Mouse (Mus musculus) cerebellum, adult 2 months (tissue): ENCODE data around the gene Srrm3. TPM values are rescaled to one million over a fixed set of nuclear protein-coding genes. Genes with fewer than 3 reads are reported as not detected.
A peak's percentile ranks its signal among the peaks of the same experiment; 100 is the strongest.

Experiments used
- DNase-seq, 2 experiments: peaks; one replicate each; pipeline ENCODE4 v3.0.0; 2021
- H3K27ac ChIP-seq: fragments of 200-500 bp; 2 replicates; pipeline ENCODE4 v1.5.1; 2012; ENCODE audit warnings: low read length, control low read depth, inconsistent platforms; ENCODE audit not compliant: insufficient read depth
- H3K27me3 ChIP-seq: fragments of 200-500 bp; 2 replicates; pipeline ENCODE4 v1.6.1; 2012; ENCODE audit warnings: inconsistent platforms, mild to moderate bottlenecking, low read length, moderate library complexity; ENCODE audit not compliant: control insufficient read depth, insufficient read depth
- H3K4me1 ChIP-seq: fragments of 200-500 bp; 2 replicates; pipeline ENCODE4 v1.6.1; 2011; ENCODE audit warnings: low read length; ENCODE audit not compliant: control insufficient read depth, insufficient read depth
- H3K4me3 ChIP-seq: fragments of 200-500 bp; replicated peaks from 2 replicates; pipeline ENCODE3; 2011; ENCODE audit warnings: mild to moderate bottlenecking, low read depth, low read length, control low read depth; ENCODE audit not compliant: insufficient read depth
- CTCF ChIP-seq: fragments of 200-500 bp; IDR thresholded peaks from 2 replicates; pipeline ENCODE4 v1.5.1; 2011; ENCODE audit warnings: low read depth, mild to moderate bottlenecking, control low read depth, low read length, moderate library complexity, borderline replicate concordance; ENCODE audit not compliant: insufficient read depth
- POLR2A ChIP-seq: fragments of 200-500 bp; IDR thresholded peaks from 2 replicates; pipeline ENCODE4 v1.6.1; 2011; ENCODE audit warnings: low read length, control low read depth, borderline replicate concordance; ENCODE audit not compliant: insufficient read depth
- WGBS: fragments of 180-500 bp; shearing (Covaris S2); methylation state at CpG from one replicate; pipeline ENCODE4 v1.1.7; 2018; 5-methylcytosine and 5-hydroxymethylcytosine counted together
- polyA plus RNA-seq: library from polyadenylated mRNA; depleted of rRNA; stranded (reverse); fragments of >200 nt; gene quantifications from 2 replicates; pipeline ENCODE4 v1.2.3, GENCODE M21; 2012

Gene Srrm3
- polyA plus RNA-seq, 1 experiment: 123 TPM

DNA sequence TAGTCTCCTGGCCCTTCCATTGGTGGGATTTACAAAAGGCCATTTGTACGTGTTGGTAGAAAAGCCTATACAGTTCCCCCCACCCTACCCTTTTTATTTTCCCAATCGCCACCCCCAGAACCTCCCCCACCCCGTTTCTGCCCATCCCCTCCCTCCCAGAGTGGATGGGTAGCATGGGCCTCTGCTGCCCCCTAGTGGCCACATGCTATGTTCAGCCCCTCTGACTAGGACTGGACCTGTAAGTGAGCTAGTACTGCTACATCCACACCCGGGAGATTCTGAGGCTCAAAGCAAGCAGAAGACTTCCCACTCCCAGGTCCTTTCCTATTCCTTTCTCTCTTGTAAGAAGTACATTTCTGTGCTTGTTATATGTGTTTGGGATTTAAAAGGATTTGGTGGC lies 48.5 kb downstream of the Srrm3 start:
- Histone ChIP-seq H3K4me3 (no peak overlapping the region), H3K27me3 (no peaks in the 10 kb centered on the region), H3K4me1 (peaks cover 9% of the 10 kb centered on the region; the same call in 1 of the 2 replicates), H3K27ac (no peak overlapping the region)
- WGBS: 8% methylated on average over 4 of the region's 4 CpGs
- no peak for TF ChIP-seq POLR2A
- peak; percentile 85 for TF ChIP-seq CTCF
- peak; percentile 75 to 85 for DNase-seq

DNA sequence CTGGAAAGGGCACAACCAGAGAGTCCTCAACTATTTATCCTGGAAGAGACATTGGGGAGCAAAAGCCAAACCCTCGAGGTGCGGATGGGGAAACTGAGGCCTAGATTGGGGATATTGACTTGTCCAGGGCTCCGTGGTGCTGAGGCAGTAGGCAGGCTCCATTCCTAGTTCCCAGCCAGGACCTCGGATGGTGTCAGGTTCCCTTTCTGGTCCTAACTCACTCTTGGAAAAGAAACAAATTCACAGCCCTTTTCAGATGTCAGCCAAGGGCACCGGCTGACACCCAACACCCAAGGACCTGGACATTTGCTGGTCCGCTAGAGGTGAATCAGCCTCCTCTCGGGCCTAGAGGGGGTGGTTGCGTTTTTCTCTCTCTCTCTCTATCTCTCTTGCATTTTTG lies 60.0 kb downstream of the Srrm3 start:
- 58% methylated on average over 8 of the region's 8 CpGs for WGBS
- no peak overlapping the region for H3K4me3 ChIP-seq
- no peak for DNase-seq
- TF ChIP-seq POLR2A (no peak), CTCF (no peak)
- H3K4me1 ChIP-seq: peaks cover 3% of the 10 kb centered on the region; the same call in 1 of the 2 replicates
- H3K27ac ChIP-seq: no peak overlapping the region
- no peaks in the 10 kb centered on the region for H3K27me3 ChIP-seq

DNA sequence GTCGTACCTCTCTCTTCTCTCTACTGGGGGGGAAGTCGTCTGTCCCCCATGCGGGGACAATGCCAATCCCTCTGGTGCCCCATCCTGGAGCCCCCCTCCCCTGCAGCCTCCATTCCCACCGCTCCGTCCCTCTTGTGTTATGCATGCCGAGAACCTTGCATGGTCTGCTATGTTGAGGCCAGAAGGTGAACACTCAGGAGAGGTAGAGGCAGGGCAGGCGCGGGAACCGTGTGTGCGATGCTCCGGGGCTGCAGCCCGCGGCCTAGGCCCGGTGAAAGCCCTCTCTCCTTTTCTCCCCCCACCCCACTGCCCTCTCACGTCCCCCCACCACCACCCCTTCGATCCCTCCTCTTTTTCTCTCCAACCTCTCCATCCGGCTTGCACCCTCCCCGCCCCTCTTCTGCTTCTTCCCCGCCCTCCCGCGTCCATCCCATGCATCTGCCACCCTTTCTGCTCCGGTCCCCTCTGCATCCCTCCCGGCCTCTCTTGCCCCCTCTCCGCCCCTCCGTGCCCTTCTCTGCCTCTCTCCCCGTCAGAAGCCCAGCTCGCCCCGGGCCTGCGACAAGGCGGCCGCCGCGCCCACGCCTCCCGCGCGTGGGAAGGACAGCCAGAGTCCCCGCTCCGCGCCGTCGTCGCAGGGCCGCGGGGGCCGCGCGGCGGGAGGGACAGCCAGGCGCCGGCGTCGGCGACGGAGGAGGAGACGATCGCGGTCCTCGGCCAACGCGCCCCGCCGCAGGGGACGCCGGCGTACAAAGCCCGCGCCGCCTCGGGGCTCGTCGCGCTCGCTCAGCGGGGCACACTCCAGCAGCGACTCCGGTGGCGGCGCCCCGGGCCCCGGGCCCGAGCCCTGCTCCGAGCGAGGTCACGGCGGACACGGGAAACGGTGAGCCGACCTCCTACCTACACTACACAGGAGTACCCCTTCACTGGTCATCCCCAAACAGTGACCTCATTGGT lies 61.2 kb downstream of the Srrm3 start:
- Histone ChIP-seq H3K27ac (no peak overlapping the region), H3K27me3 (no peaks in the 10 kb centered on the region), H3K4me1 (peaks cover 3% of the 10 kb centered on the region; the same call in 1 of the 2 replicates), H3K4me3 (peak overlapping the region; percentile 11)
- WGBS: 17% methylated on average over 89 of the region's 89 CpGs
- DNase-seq: peak in 1 of 2 experiments; percentile 42
- TF ChIP-seq POLR2A: no peak
- no peak for TF ChIP-seq CTCF

DNA sequence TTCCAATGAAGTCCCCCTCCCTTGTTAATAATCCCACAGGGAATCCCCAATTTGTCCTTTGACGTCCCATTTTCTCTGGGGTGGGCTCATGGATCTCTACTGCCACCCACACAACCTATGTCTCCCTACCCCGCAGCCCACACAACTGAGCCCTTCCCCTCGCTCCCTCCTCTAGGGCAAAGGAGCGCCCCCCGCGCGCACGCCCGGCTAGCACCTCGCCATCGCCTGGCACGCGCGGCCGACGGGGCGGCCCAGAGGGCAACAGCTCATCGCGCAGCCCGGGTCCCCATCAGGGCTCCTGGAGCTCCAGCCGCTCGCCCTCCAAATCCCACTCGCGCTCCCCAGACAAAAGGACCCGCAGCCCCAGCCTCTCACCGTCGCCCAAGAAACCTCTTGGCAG lies 62.0 kb downstream of the Srrm3 start:
- TF ChIP-seq CTCF (no peak), POLR2A (no peak)
- DNase-seq: peak in 1 of 2 experiments; percentile 32
- 58% methylated on average over 27 of the region's 27 CpGs for WGBS
- Histone ChIP-seq H3K27me3 (no peaks in the 10 kb centered on the region), H3K4me1 (peaks cover 3% of the 10 kb centered on the region; the same call in 1 of the 2 replicates), H3K27ac (no peak overlapping the region), H3K4me3 (no peak overlapping the region)

DNA sequence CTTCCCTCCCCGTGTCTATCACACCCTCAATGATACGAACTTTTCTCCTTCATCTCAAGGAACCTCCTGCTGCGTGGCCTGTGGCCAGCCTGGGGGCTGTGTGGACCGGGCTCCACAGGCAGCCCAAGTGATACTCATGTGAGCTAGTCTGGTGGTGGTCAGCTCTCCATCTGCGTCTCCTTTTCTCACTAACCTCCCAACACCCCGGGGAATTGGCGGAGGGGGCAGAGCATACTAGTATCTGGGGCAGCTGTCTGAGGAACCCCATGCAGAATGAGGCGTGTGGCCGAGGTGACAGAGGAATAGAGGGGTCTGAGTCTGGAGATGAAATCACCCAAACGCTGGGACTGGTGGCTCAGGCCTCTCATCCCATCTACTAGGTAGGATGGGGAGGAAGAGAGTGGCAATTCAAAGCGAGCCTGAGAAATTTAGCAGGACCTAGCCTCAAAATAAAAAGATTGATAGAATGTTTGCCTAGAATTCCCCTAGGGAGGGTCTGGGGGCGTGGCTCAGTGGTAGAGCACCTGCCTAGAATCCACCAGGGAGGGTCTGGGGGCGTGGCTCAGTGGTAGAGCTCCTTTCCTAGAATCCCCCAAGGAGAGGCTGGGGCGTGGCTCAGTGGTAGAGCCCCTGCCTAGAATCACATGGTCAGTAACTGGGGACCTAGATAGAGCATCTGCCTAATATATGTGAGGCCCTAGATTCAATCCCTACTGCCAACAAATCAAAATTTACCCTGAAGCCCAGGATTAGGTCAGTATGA lies 63.2 kb downstream of the Srrm3 start:
- H3K27me3 ChIP-seq: no peaks in the 10 kb centered on the region
- no peak overlapping the region for H3K4me3 ChIP-seq
- H3K27ac ChIP-seq: no peak overlapping the region
- TF ChIP-seq POLR2A (no peak), CTCF (no peak)
- WGBS: 77% methylated on average over 14 of the region's 14 CpGs
- peaks cover 3% of the 10 kb centered on the region; the same call in 1 of the 2 replicates for H3K4me1 ChIP-seq
- DNase-seq: no peak

DNA sequence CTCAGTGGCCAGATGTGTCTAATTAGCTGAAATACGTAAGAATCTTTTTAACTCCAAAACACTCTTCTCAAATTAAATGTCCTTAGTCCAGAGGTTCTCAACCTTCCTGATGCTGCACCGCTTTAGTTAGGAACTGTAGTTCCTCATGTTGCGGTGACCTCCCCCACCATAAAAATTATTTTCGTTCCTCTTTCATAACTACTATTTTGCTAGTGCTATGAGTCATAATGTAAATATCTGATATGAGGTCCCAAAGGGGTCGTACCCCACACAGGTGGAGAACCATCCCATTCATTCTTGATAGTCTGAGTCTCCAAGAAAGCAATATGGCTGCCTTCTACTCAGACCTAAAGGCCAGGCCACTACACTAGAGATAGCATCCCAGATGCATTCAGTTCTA lies 63.8 kb downstream of the Srrm3 start:
- Histone ChIP-seq H3K4me3 (no peak overlapping the region), H3K4me1 (peaks cover 3% of the 10 kb centered on the region; the same call in 1 of the 2 replicates), H3K27ac (no peak overlapping the region), H3K27me3 (no peaks in the 10 kb centered on the region)
- TF ChIP-seq POLR2A (no peak), CTCF (no peak)
- no peak for DNase-seq
- 94% methylated on average over 5 of the region's 5 CpGs for WGBS

DNA sequence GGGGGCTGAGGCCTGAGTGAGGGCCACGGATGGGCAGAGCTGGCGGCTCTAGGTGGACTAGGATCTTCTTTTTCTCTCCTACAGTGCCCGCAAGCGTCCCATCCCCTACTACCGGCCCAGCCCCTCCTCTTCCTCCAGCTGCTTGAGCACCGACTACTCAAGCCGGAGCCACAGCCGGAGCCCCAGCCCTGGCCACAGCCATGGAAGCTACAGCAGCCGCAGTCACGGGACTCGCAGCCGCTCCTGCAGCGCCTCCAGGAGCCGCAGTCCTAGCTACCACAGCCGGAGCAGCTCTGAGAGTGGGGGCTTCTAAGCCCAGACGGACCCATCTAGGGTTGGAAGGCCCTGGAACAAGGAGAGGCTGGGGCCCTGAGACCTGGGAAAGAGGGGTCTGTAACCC lies 66.3 kb downstream of the Srrm3 start:
- peak in 1 of 2 experiments; percentile 17 for DNase-seq
- WGBS: 48% methylated on average over 16 of the region's 16 CpGs
- Histone ChIP-seq H3K27ac (no peak overlapping the region), H3K27me3 (no peaks in the 10 kb centered on the region), H3K4me3 (no peak overlapping the region), H3K4me1 (no peaks in the 10 kb centered on the region)
- TF ChIP-seq POLR2A (no peak), CTCF (no peak)

DNA sequence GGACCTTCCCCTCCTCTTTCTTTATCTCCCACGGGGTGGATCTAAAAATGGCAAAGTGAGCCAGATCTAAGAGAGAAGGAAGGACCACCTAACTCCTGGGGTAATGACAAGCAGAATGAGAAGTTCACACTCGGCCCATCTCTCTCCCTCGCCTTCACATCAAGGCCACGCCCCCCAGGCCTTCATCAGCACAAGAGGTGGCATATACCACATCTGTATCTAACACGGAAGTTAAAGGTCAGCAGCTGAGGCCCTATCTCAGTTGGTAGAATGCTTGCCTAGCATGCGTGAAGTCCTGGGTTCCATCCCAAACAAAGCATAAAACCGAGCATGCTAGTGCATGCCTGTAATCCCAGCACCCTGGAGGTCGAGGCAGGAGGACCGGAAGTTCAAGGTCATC lies 67.1 kb downstream of the Srrm3 start:
- H3K4me1 ChIP-seq: no peaks in the 10 kb centered on the region
- peak in 1 of 2 experiments; percentile 15 for DNase-seq
- H3K27me3 ChIP-seq: no peaks in the 10 kb centered on the region
- no peak overlapping the region for H3K4me3 ChIP-seq
- H3K27ac ChIP-seq: no peak overlapping the region
- 69% methylated on average over 9 of the region's 9 CpGs for whole genome bisulfite sequencing
- TF ChIP-seq CTCF (no peak), POLR2A (no peak)
